In the genomic region with DNA sequence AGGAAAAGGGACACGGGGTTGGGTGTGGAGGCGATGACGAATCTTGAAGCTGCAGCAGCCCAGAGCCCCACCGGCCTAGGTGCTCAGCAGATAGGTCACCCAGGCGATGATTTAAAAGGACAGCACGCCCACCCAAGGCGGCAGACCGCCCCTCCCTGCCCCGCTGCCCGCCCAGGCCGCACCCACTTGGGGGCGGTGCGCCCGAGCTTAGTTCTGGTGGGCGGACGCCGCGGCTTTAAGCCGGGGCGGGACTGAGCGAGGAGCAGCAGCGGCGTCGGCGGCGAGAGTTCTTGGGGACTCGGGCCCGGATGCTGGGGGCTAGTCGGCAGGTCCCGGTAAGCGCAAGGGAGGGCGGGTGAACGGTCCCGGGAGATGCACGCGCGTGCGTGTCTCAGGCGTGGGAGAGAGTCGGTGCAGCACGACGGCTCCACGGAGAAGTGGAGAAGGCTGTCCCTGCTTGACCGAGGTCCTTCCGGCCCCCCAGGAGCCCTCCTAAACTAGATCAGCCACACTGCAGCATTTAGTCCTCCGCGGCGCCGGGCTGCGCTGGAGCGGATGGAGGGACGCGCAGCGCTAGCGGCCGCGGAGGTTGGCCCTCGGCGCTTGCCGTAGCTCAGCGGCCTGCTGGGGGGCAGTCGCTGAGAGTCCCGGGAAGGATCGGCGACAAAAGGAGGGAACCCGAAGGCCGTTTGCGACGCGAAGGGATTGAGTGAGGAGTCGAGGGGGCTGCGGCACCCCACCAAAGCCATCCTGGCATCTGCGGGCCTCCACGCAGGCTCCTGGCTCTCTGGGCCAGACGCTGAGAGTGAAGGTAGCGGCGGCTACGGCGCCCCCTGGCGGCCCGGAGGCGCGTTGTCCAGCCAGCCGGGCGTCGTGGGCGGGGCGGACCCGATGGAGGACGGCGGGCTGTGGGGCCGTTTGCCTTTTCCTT, we compare ENCODE assay signal across 8 mouse cellular contexts. TPM values are rescaled to one million over a fixed set of nuclear protein-coding genes. Genes with fewer than 3 reads are reported as not detected.
DNase-seq lines count a peak whose midpoint lies in the region; ATAC-seq and TF ChIP-seq lines count a peak whose summit lies in the region.

No protein-coding gene starts in this region.

- H3K27ac ChIP-seq in forebrain, postnatal 0 days (ENCODE audit: low read depth, low read length): peak overlapping the region; percentile 96
- peak overlapping the region; percentile 97 for H3K27ac ChIP-seq in lung, embryonic 16.5 days (ENCODE audit: low read length)

- peak; percentile 79 for DNase-seq in G1E (ENCODE audit: low spot score)
- peak; percentile 88 to 97 for DNase-seq in cerebellum, adult 18-20 months
- DNase-seq in forebrain, postnatal 0 days: peak; percentile 96
- peak; percentile 83 for DNase-seq in layer of hippocampus, adult 9-10 months (ENCODE audit: low spot score)
- DNase-seq in ovary, postnatal 10 days (ENCODE audit: low spot score): peak; percentile 84
- DNase-seq in thymus, postnatal 10 days (ENCODE audit: low spot score in 2 of 2): peak; percentile 89 to 91

- peak; percentile 82 for ATAC-seq in G1E (ENCODE audit: extremely low read depth, insufficient number of reproducible peaks, low FRiP score, poor library complexity, severe bottlenecking)
- peak; percentile 88 for ATAC-seq in forebrain, postnatal 0 days
- peak; percentile 70 to 84 for ATAC-seq in hematopoietic stem cell, adult 5-6 weeks (replicated peaks in 1 of 2; ENCODE audit: insufficient read depth in 1 of 2, low FRiP score in 2 of 2, low TSS enrichment in 1 of 2, low read depth in 1 of 2, poor library complexity in 2 of 2, severe bottlenecking in 2 of 2)
- peak; percentile 95 for ATAC-seq in lung, embryonic 16.5 days (ENCODE audit: low read depth)

- H3K4me2 ChIP-seq in forebrain, postnatal 0 days (ENCODE audit: low read depth): peak overlapping the region; percentile 81
- peak overlapping the region; percentile 76 for H3K4me2 ChIP-seq in lung, embryonic 16.5 days (ENCODE audit: low read depth, low read length)

- peaks cover 28% of the 10 kb centered on the region for H3K4me1 ChIP-seq in G1E (ENCODE audit: insufficient read depth, low read depth, low read length)
- peaks cover 6% of the 10 kb centered on the region; the same call in 1 of the 2 replicates for H3K4me1 ChIP-seq in forebrain, postnatal 0 days (ENCODE audit: insufficient read depth)
- H3K4me1 ChIP-seq in lung, embryonic 16.5 days (replicated peaks; ENCODE audit: control insufficient read depth, insufficient read depth, low read length): peaks cover 5% of the 10 kb centered on the region

- peaks cover 36% of the 10 kb centered on the region for H3K36me3 ChIP-seq in G1E (replicated peaks)
- H3K36me3 ChIP-seq in forebrain, postnatal 0 days (ENCODE audit: insufficient read depth): peaks cover 25% of the 10 kb centered on the region
- peaks cover 16% of the 10 kb centered on the region for H3K36me3 ChIP-seq in lung, embryonic 16.5 days (ENCODE audit: control insufficient read depth, insufficient read depth, low read length)

- 2% methylated on average over 91 of the region's 92 CpGs for WGBS in forebrain, postnatal 0 days
- under 1% methylated on average over 87 of the region's 92 CpGs for WGBS in lung, embryonic 16.5 days

- no peaks in the 10 kb centered on the region for H3K9me3 ChIP-seq in G1E (replicated peaks)
- H3K9me3 ChIP-seq in forebrain, postnatal 0 days (ENCODE audit: low read length): no peaks in the 10 kb centered on the region
- no peaks in the 10 kb centered on the region for H3K9me3 ChIP-seq in lung, embryonic 16.5 days (ENCODE audit: control insufficient read depth, low read length)

- H3K4me3 ChIP-seq in G1E (ENCODE audit: low read depth, low read length): peak overlapping the region; percentile 99
- H3K4me3 ChIP-seq in forebrain, postnatal 0 days (ENCODE audit: low read depth, low read length): peak overlapping the region; percentile 61
- peak overlapping the region; percentile 97 for H3K4me3 ChIP-seq in lung, embryonic 16.5 days (ENCODE audit: low read length)

- TF ChIP-seq CTCF in G1E (IDR thresholded peaks at IDR 0.05; ENCODE audit: low read depth, low read length): peak; percentile 56
- peak; percentile 95 for TF ChIP-seq CTCF in forebrain, postnatal 0 days (IDR thresholded peaks at IDR 0.05; ENCODE audit: low read depth)

- peaks cover 7% of the 10 kb centered on the region; the same call in 1 of the 2 replicates for H3K27me3 ChIP-seq in G1E (ENCODE audit: insufficient read depth, low read length)
- H3K27me3 ChIP-seq in forebrain, postnatal 0 days (ENCODE audit: insufficient read depth, low read length): no peaks in the 10 kb centered on the region
- H3K27me3 ChIP-seq in lung, embryonic 16.5 days (ENCODE audit: control insufficient read depth, insufficient read depth, low read depth, low read length): no peaks in the 10 kb centered on the region

- peak overlapping the region; percentile 77 for H3K9ac ChIP-seq in forebrain, postnatal 0 days
- H3K9ac ChIP-seq in lung, embryonic 16.5 days (ENCODE audit: low read length): peak overlapping the region; percentile 95

RNA-seq across cellular contexts. Expression of a gene that starts 0.6 kb away (rescaled TPM):
- total RNA-seq in G1E (2014; fragmentation: Nextera tagmentation): 152 and 160 TPM in 2 replicates
- 41.2 and 42.9 TPM in 2 replicates for total RNA-seq in G1E (2017)
- polyA plus RNA-seq in G1E (2012): 34.4 and 49.8 TPM in 2 replicates
- total RNA-seq in forebrain, postnatal 0 days (2014; rRNA removed): 92.1 and 125 TPM in 2 replicates
- polyA plus RNA-seq in forebrain, postnatal 0 days (2015; fragmentation: Nextera tagmentation; extraction: Ambion mirVana): 30.2 and 47.1 TPM in 2 replicates
- 55.2 and 62.5 TPM in 2 replicates for total RNA-seq in hematopoietic stem cell, adult 5-6 weeks (2017)
- 56.6 and 57.2 TPM in 2 replicates for polyA plus RNA-seq in lung, embryonic 16.5 days (2015; fragmentation: Nextera tagmentation; extraction: Ambion mirVana)

RNA-seq across cellular contexts. Expression of a gene that starts 6.6 kb away (rescaled TPM):
- total RNA-seq in G1E (2014; fragmentation: Nextera tagmentation) (not detected in 2 replicates), G1E (2017) (not detected in 2 replicates)
- polyA plus RNA-seq in G1E (2012): 0.03 TPM in 1 of 2 replicates, not detected in the other
- total RNA-seq in forebrain, postnatal 0 days (2014; rRNA removed): 164 and 262 TPM in 2 replicates
- 175 and 379 TPM in 2 replicates for polyA plus RNA-seq in forebrain, postnatal 0 days (2015; fragmentation: Nextera tagmentation; extraction: Ambion mirVana)
- not detected in 2 replicates for total RNA-seq in hematopoietic stem cell, adult 5-6 weeks (2017)
- 0.50 and 0.98 TPM in 2 replicates for polyA plus RNA-seq in lung, embryonic 16.5 days (2015; fragmentation: Nextera tagmentation; extraction: Ambion mirVana)

Comparison
In these comparisons a context has a peak if more than half of its experiments do, and no peak if none do; other contexts are left out.
1. Peak in every context shown above with its lines: DNase-seq, ATAC-seq, H3K4me3 ChIP-seq and H3K27ac ChIP-seq.
2. RNA of a gene that starts 6.6 kb away (total RNA-seq): 164 to 262 TPM in forebrain, postnatal 0 days; not detected in G1E and not detected in hematopoietic stem cell, adult 5-6 weeks; every median in the first group is over 100 times any median in the second.